Mouse (Mus musculus) embryo, embryonic 11.5 days (tissue): Measurements from ENCODE around the gene Med1.
"Not testable (repeated sequence)": the region's sequence is repeated elsewhere in the genome, so short reads cannot be mapped to it uniquely, and the experiment has no call there.

Source experiments
- DNase-seq: peaks from one replicate; pipeline ENCODE4 v3.0.0-alpha.2; 2012; ENCODE audit warnings: low read depth, low spot score

Gene Med1

GRCm38 (mm10) chr11:98192901-98193805 is at the start of gene Med1:
Med1 (minus strand) TSS chr11:98193293.
- DNase-seq: peak; percentile 94

- DNase-seq: no peak
Observed at GRCm38 (mm10) chr11:98238995-98239394, 45.9 kb upstream of the Med1 start.

DNA sequence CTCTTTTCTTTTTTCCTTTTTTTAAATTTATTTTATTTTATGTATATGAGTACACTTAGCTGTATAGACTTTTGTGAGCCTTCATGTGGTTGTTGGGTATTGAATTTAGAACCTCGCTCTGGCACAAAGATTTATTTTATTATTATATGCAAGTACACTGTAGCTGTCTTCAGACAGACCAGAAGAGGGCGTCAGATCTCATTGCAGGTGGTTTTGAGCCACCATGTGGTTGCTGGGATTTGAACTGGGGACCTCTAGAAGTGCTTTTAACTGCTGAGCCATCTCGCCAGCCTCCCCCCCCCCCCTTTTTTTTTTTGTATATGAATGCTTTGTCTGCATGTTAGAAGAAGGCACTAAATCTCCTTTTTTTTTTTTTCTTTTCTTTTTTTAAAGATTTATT is 45.3 kb upstream of the Med1 start:
- DNase-seq: no peak

GRCm38 (mm10) chr11:98226349-98226748 is 33.3 kb upstream of the Med1 start:
- no peak for DNase-seq

DNA sequence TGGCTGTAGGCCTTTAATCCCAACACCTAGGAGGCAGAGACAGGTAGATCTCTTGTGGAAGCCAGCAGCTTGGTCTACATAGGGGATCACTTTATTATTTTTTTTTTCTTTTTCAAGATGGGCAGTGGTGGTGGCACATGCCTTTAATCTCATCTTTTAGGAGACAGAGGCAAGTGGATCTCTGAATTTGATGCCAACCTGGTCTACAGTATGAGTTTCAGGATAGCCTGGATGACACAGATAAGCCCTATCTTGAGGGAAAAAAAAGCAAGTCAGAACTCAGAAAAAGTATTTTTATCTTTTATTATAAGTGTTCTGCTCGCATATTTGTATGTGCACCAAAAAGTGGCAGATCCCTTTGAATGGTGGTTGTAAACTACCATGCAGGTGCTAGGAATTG is 20.2 kb upstream of the Med1 start:
- DNase-seq: no peak

GRCm38 (mm10) chr11:98209661-98210060 is 16.6 kb upstream of the Med1 start:
- DNase-seq: not testable (repeated sequence)

DNA sequence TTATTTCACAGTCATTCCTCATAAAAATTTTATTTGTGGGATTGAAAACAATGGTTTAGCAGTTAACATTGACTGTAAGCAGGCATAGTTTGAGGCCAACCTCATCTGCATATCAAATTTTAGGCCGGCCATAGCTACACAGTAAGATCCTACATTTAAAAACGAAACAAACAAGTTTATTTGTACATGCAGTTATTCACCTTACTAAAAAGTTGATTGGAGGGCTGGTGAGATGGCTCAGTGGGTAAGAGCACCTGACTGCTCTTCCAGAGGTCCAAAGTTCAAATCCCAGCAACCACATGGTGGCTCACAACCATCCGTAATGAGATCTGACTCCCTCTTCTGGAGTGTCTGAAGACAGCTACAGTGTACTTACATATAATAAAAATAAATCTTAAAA is 13.2 kb upstream of the Med1 start:
- DNase-seq: not testable (repeated sequence)

- no peak for DNase-seq
Observed at GRCm38 (mm10) chr11:98205463-98205862, 12.4 kb upstream of the Med1 start.

DNA sequence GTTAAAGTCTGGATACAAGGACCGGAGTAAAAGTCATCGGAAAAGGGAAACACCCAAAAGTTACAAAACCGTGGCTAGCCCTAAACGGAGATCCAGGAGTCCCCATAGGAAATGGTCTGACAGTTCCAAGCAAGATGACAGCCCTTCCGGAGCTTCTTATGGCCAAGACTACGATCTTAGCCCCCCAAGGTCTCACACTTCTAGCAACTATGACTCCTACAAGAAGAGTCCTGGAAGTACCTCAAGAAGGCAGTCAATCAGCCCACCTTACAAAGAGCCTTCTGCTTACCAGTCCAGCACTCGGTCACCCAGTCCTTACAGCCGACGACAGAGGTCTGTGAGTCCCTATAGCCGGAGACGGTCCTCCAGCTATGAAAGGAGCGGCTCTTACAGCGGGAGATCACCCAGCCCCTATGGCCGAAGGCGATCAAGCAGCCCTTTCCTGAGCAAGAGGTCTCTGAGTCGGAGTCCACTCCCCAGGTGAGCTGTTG is 10.9 kb upstream of the Med1 start:
- DNase-seq: no peak

DNA sequence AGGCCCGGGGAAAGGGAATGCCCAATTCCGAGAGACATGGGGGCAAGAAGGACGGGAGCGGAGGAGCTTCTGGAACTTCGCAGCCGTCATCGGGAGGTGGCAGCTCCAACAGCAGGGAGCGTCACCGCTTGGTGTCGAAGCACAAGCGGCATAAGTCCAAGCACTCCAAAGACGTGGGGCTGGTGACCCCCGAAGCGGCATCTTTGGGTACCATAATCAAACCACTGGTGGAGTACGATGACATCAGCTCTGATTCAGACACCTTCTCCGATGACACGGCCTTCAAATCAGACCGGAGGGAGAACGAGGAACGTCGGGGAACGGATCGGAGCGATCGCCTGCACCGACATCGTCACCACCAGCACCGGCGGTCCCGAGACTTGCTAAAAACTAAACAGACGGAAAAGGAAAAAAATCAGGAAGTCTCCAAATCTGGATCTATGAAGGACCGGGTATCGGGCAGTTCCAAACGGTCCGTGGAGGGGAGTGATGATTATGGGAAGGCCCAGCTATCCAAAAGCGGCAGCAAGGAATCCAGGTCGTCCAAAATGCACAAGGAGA is 10.3 kb upstream of the Med1 start:
- no peak for DNase-seq

GRCm38 (mm10) chr11:98202641-98203350 is 9.7 kb upstream of the Med1 start, which contains the start of gene Cdk12:
Cdk12 (plus strand) TSS chr11:98203059.
- peak; percentile 98 for DNase-seq

GRCm38 (mm10) chr11:98201791-98202640 is 8.9 kb upstream of the Med1 start:
- DNase-seq: no peak

- DNase-seq: no peak
Observed at GRCm38 (mm10) chr11:98190820-98191219, 2.3 kb downstream of the Med1 start.

- DNase-seq: no peak
Observed at GRCm38 (mm10) chr11:98187640-98188395, 5.3 kb downstream of the Med1 start.

- not testable (repeated sequence) for DNase-seq
Observed at GRCm38 (mm10) chr11:98182149-98182548, 10.9 kb downstream of the Med1 start.

DNA sequence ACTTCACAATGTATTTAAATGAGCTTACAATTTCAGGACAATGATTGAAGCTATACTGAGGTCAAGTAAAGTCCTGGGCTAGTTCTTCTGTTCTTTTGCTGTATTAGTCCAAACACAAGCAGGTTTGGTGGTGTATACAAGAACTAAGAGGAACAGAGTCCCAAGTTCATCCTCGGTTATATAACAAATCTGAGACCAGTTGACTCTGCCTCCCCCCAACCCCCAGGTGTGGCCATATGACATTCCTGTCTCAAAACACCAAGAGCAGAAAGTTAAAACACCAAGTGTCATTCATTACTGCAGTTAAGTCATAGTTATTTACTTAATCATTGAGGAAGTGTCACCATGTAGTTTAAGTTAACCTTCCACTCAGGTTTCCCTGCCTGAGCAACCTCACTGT is 24.7 kb downstream of the Med1 start:
- DNase-seq: no peak

GRCm38 (mm10) chr11:98155094-98155493 is 38.0 kb downstream of the Med1 start:
- no peak for DNase-seq

- DNase-seq: no peak
Observed at GRCm38 (mm10) chr11:98150625-98151156, 42.4 kb downstream of the Med1 start.

DNA sequence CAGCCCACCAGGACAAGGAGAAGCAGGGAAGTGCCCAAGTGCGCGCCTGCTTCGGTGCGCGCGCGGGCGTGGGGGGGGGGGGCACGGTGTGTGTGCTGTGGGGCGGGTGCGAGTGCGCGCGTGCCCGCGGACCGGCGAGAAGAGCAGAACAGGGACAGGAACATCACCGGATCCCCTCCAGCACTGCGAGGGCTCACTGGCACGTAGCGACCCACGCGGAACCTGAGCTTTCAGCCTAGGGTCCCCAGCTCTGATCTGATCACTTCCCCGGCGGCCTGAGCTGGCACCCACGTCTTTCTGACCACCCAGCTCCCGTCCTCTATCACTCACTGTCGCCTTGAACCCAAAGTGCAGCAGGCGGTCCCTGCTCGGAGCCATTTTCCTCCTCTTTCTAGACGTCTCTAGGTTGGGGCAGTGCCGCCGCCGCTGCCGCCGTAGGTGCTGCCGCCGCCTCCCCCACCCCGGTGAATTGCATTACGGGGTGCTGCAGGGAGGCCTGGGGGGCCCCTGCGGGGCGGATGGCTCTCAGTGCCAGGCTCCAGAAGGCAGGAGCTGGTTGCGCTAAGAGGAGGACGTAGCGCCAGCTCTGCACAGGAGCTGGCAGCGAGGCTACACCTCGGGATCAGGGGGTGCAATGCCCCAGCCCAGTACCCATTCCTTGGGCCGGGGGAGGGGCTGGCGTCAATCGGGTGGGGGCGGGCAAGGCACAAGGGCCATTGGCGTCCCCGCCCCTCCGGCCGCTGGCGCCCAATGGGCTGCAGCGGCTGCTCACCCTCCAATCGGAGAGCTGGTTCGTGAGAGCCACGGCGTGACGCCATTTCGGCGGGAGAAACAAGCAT is 43.1 kb downstream of the Med1 start, which contains the start of gene Fbxl20:
Gene Fbxl20, minus strand, starts transcription at position 618 of the 839 bp plus-strand sequence.
- DNase-seq: peak; percentile 93
